Comparison of ENCODE assay signal across 9 mouse cellular contexts in the genomic region with DNA sequence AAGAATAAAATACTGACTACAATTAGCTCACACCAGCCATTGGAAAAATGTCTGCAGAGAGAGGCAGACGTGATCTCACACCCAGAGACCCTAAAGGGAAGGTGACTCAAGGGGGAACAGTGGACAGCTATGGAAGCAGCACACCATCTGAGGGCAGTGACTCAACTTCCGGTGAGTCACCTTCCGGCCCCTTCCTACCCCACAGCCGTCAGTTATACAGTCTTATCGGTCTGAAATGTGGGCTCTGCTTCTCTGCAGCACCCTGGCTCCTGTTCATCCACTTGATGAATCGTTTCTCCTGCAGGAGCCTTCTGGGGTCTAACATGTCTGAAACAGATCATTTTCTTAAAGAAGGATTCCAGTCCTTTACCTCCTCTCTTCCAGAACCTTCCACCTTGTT.
DNase-seq lines count a peak whose midpoint lies in the region; ATAC-seq lines count a peak whose summit lies in the region.
"Had no signal": no experiment of that assay in that cellular context is flagged by ENCODE, and none has a peak within 500 bp of the region (broad histone marks: within the 10 kb centered on the region; RNA-seq: fewer than 3 reads in every experiment).

No protein-coding gene starts in this region.

- DNase-seq in 3134 (ENCODE audit: extremely low read depth, insufficient read length, low spot score) = peak; percentile 51
- peak; percentile 30 to 40 for DNase-seq in B cell, adult 2 months
- no peak for DNase-seq in spleen, postnatal 14 days (ENCODE audit: low spot score in 2 of 2)
- DNase-seq: lung, postnatal 36 days had no signal

- no peaks in the 10 kb centered on the region for H3K36me3 ChIP-seq in kidney, embryonic 14.5 days (ENCODE audit: control insufficient read depth, insufficient read depth, low read length)

- no peaks in the 10 kb centered on the region for H3K4me1 ChIP-seq in kidney, embryonic 14.5 days (ENCODE audit: control insufficient read depth, insufficient read depth, low read length)

- no peaks in the 10 kb centered on the region for H3K9me3 ChIP-seq in kidney, embryonic 14.5 days (ENCODE audit: control insufficient read depth, low read length)

- H3K27me3 ChIP-seq in kidney, embryonic 14.5 days (ENCODE audit: control insufficient read depth, insufficient read depth, low read length) = no peaks in the 10 kb centered on the region

- ATAC-seq in granulocyte monocyte progenitor cell, adult 5-6 weeks (replicated peaks; ENCODE audit: poor library complexity, severe bottlenecking) = peak; percentile 95
- peak; percentile 83 for ATAC-seq in inflammation-experienced regulatory T-cells, adult 6 months
- no peak for ATAC-seq in kidney, embryonic 14.5 days (ENCODE audit: low FRiP score, low TSS enrichment)
- ATAC-seq in erythroid progenitor cell, adult 5-6 weeks (replicated peaks; ENCODE audit: low FRiP score, poor library complexity, severe bottlenecking) = no peak

- no peak overlapping the region for H3K9ac ChIP-seq in kidney, embryonic 14.5 days (ENCODE audit: low read depth, low read length)

- WGBS in kidney, embryonic 14.5 days = 75% methylated on average over 6 of the region's 6 CpGs

- no peak overlapping the region for H3K4me2 ChIP-seq in kidney, embryonic 14.5 days (replicated peaks; ENCODE audit: low read depth, low read length)

- H3K27ac ChIP-seq in kidney, embryonic 14.5 days (ENCODE audit: low read depth, low read length) = no peak overlapping the region
- H3K27ac ChIP-seq: kidney, postnatal 0 days had no signal

- no peak overlapping the region for H3K4me3 ChIP-seq in kidney, embryonic 14.5 days (ENCODE audit: low read length)

Comparison
In these comparisons a context has a peak if more than half of its experiments do, and no peak if none do; other contexts are left out.
1. DNase-seq: peak in 3134 (single experiment) and B cell, adult 2 months (2 of 2); none in spleen, postnatal 14 days (0 of 2).
2. ATAC-seq: peak in granulocyte monocyte progenitor cell, adult 5-6 weeks (single experiment) and inflammation-experienced regulatory T-cells, adult 6 months (single experiment); none in kidney, embryonic 14.5 days (single experiment) and erythroid progenitor cell, adult 5-6 weeks (single experiment).